Mouse (Mus musculus) thymus, postnatal 0 days (tissue): ENCODE data around the gene Rpusd3. TPM values are rescaled to one million over a fixed set of nuclear protein-coding genes. Genes with fewer than 3 reads are reported as not detected.
A peak's percentile ranks its signal among the peaks of the same experiment; 100 is the strongest.

Source experiments
- DNase-seq: peaks from one replicate; pipeline ENCODE4 v3.0.0-alpha.2; 2015; ENCODE audit warnings: low spot score
- polyA plus RNA-seq: library from polyadenylated mRNA; unstranded; fragments of >200 nt; fragmentation: Nextera tagmentation; extraction: Ambion mirVana; gene quantifications from 2 replicates; pipeline ENCODE4 v1.2.1, GENCODE M21; 2015

The Rpusd3 gene
- 25.3 and 26.7 TPM in 2 replicates for polyA plus RNA-seq

GRCm38 (mm10) chr6:113419199-113419587 is at the start of gene Rpusd3:
Gene Rpusd3 (minus strand): TSS chr6:113419340.
- DNase-seq = peak; percentile 99

GRCm38 (mm10) chr6:113468512-113468911 is 49.4 kb upstream of the Rpusd3 start:
- no peak for DNase-seq

GRCm38 (mm10) chr6:113465602-113466001 is 46.5 kb upstream of the Rpusd3 start:
- no peak for DNase-seq

GRCm38 (mm10) chr6:113464040-113464439 is 44.9 kb upstream of the Rpusd3 start:
- no peak for DNase-seq

GRCm38 (mm10) chr6:113458635-113459034 is 39.5 kb upstream of the Rpusd3 start:
- peak; percentile 34 for DNase-seq

GRCm38 (mm10) chr6:113457952-113458534 is 38.9 kb upstream of the Rpusd3 start, which contains the start of gene Il17re:
Gene Il17re (plus strand): TSS chr6:113458484.
- peak; percentile 68 for DNase-seq

- DNase-seq = no peak
Observed at GRCm38 (mm10) chr6:113455007-113455406, 35.9 kb upstream of the Rpusd3 start.

GRCm38 (mm10) chr6:113451839-113452238 is 32.7 kb upstream of the Rpusd3 start:
- DNase-seq = no peak

GRCm38 (mm10) chr6:113447639-113448038 is 28.5 kb upstream of the Rpusd3 start:
- no peak for DNase-seq

- no peak for DNase-seq
Observed at GRCm38 (mm10) chr6:113444207-113444965, 25.2 kb upstream of the Rpusd3 start.

GRCm38 (mm10) chr6:113443091-113443490 is 24.0 kb upstream of the Rpusd3 start:
- DNase-seq = peak; percentile 27

GRCm38 (mm10) chr6:113442442-113443090 is 23.4 kb upstream of the Rpusd3 start, which contains the start of gene Jagn1:
Gene Jagn1 (plus strand): TSS chr6:113442569.
- DNase-seq = peak; percentile 93

- DNase-seq = peak; percentile 8
Observed at GRCm38 (mm10) chr6:113442087-113442441, 22.9 kb upstream of the Rpusd3 start.

GRCm38 (mm10) chr6:113441147-113441680 is 22.1 kb upstream of the Rpusd3 start:
- peak; percentile 88 for DNase-seq

GRCm38 (mm10) chr6:113440686-113441085 is 21.5 kb upstream of the Rpusd3 start:
- no peak for DNase-seq

GRCm38 (mm10) chr6:113438721-113439430 is 19.7 kb upstream of the Rpusd3 start:
- no peak for DNase-seq

- DNase-seq = no peak
Observed at GRCm38 (mm10) chr6:113437135-113437534, 18.0 kb upstream of the Rpusd3 start.

GRCm38 (mm10) chr6:113435664-113436205 is 16.6 kb upstream of the Rpusd3 start, which contains the start of gene Cidec:
Gene Cidec (minus strand): TSS chr6:113435760.
- no peak for DNase-seq

GRCm38 (mm10) chr6:113434691-113435090 is 15.6 kb upstream of the Rpusd3 start:
- DNase-seq = no peak

GRCm38 (mm10) chr6:113433661-113434060 is 14.5 kb upstream of the Rpusd3 start:
- no peak for DNase-seq

- DNase-seq = no peak
Observed at GRCm38 (mm10) chr6:113431801-113432200, 12.7 kb upstream of the Rpusd3 start.
